Mouse (Mus musculus): ENCODE measurements at regions not wholly inside any gene's neighbourhood (a gene's known extent, or its start where the extent isn't known, plus 50 kb on each side); places are given as distances from the start of the nearest gene placed in this dataset.

- Histone ChIP-seq H3K9me3 (ENCODE audit: low read depth, low read length) (no peaks in the 10 kb centered on the region), H3K9ac (no peak overlapping the region), H3K4me1 (ENCODE audit: insufficient read depth) (0 out of 2 replicates have a peak, but pooled peaks cover 3% of the 10 kb centered on the region), H3K27me3 (ENCODE audit: insufficient read depth, low read length) (no peaks in the 10 kb centered on the region), H3K4me2 (no peak overlapping the region), H3K27ac (ENCODE audit: low read depth) (no peak overlapping the region), H3K36me3 (ENCODE audit: insufficient read depth) (no peaks in the 10 kb centered on the region), H3K4me3 (ENCODE audit: low read depth, low read length) (no peak overlapping the region)
- ATAC-seq (ENCODE audit: insufficient read depth), result no peak
- no peak for TF ChIP-seq CTCF (IDR thresholded peaks at IDR 0.05; ENCODE audit: low read depth)
- no peak for DNase-seq
- 83% methylated on average over 2 of the region's 2 CpGs for WGBS
These were observed 88.8 kb upstream of the Gpc5 start for GRCm38 (mm10) chr14:115003223-115003622.

GRCm38 (mm10) chr14:115004733-115005405, 87.1 kb upstream of the Gpc5 start:
- ATAC-seq (ENCODE audit: insufficient read depth) (peak; percentile 91), DNase-seq (peak; percentile 74)
- H3K27me3 ChIP-seq (ENCODE audit: insufficient read depth, low read length), result no peaks in the 10 kb centered on the region
- no peak for TF ChIP-seq CTCF (IDR thresholded peaks at IDR 0.05; ENCODE audit: low read depth)
- no peaks in the 10 kb centered on the region for H3K36me3 ChIP-seq (ENCODE audit: insufficient read depth)
- H3K4me3 ChIP-seq (ENCODE audit: low read depth, low read length), result no peak overlapping the region
- H3K9me3 ChIP-seq (ENCODE audit: low read depth, low read length), result no peaks in the 10 kb centered on the region
- H3K4me1 ChIP-seq (ENCODE audit: insufficient read depth), result 0 out of 2 replicates have a peak, but pooled peaks cover 3% of the 10 kb centered on the region
- no peak overlapping the region for H3K4me2 ChIP-seq
- no peak overlapping the region for H3K9ac ChIP-seq
- H3K27ac ChIP-seq (ENCODE audit: low read depth), result no peak overlapping the region
- WGBS, result 35% methylated on average over 6 of the region's 6 CpGs

- no peak for TF ChIP-seq CTCF (IDR thresholded peaks at IDR 0.05; ENCODE audit: low read depth)
- ATAC-seq (ENCODE audit: insufficient read depth) (no peak), DNase-seq (no peak)
- no peaks in the 10 kb centered on the region for H3K4me1 ChIP-seq (ENCODE audit: insufficient read depth)
- H3K9ac ChIP-seq, result no peak overlapping the region
- no peak overlapping the region for H3K4me3 ChIP-seq (ENCODE audit: low read depth, low read length)
- WGBS, result 80% methylated on average over 3 of the region's 3 CpGs
- no peaks in the 10 kb centered on the region for H3K27me3 ChIP-seq (ENCODE audit: insufficient read depth, low read length)
- H3K9me3 ChIP-seq (ENCODE audit: low read depth, low read length), result no peaks in the 10 kb centered on the region
- no peak overlapping the region for H3K27ac ChIP-seq (ENCODE audit: low read depth)
- no peaks in the 10 kb centered on the region for H3K36me3 ChIP-seq (ENCODE audit: insufficient read depth)
- H3K4me2 ChIP-seq, result no peak overlapping the region
These were observed 81.1 kb upstream of the Gpc5 start for GRCm38 (mm10) chr14:115010877-115011276.

GRCm38 (mm10) chr14:115015299-115015698, 76.7 kb upstream of the Gpc5 start:
- WGBS, result 35% methylated on average over 5 of the region's 5 CpGs
- Histone ChIP-seq H3K27ac (ENCODE audit: low read depth) (no peak overlapping the region), H3K36me3 (ENCODE audit: insufficient read depth) (no peaks in the 10 kb centered on the region), H3K4me3 (ENCODE audit: low read depth, low read length) (no peak overlapping the region), H3K9ac (no peak overlapping the region), H3K27me3 (ENCODE audit: insufficient read depth, low read length) (no peaks in the 10 kb centered on the region), H3K4me2 (no peak overlapping the region), H3K4me1 (ENCODE audit: insufficient read depth) (no peaks in the 10 kb centered on the region), H3K9me3 (ENCODE audit: low read depth, low read length) (no peaks in the 10 kb centered on the region)
- peak; percentile 11; the same call in 1 of the 2 replicates for TF ChIP-seq CTCF (IDR thresholded peaks at IDR 0.05; ENCODE audit: low read depth)
- DNase-seq (no peak), ATAC-seq (ENCODE audit: insufficient read depth) (no peak)

- H3K9ac ChIP-seq, result no peak overlapping the region; the same call in 1 of the 2 replicates
- peak; percentile 95 for ATAC-seq (ENCODE audit: insufficient read depth)
- peak overlapping the region; percentile 32 for H3K4me3 ChIP-seq (ENCODE audit: low read depth, low read length)
- H3K4me1 ChIP-seq (ENCODE audit: insufficient read depth), result no peaks in the 10 kb centered on the region
- no peaks in the 10 kb centered on the region for H3K27me3 ChIP-seq (ENCODE audit: insufficient read depth, low read length)
- peak; percentile 85 for DNase-seq
- TF ChIP-seq CTCF (IDR thresholded peaks at IDR 0.05; ENCODE audit: low read depth), result peak; percentile 83
- no peaks in the 10 kb centered on the region for H3K9me3 ChIP-seq (ENCODE audit: low read depth, low read length)
- H3K4me2 ChIP-seq, result peak overlapping the region; percentile 64
- 17% methylated on average over 22 of the region's 22 CpGs for WGBS
- H3K36me3 ChIP-seq (ENCODE audit: insufficient read depth), result no peaks in the 10 kb centered on the region
- H3K27ac ChIP-seq (ENCODE audit: low read depth), result no peak overlapping the region
These were observed 74.4 kb upstream of the Gpc5 start for GRCm38 (mm10) chr14:115017410-115018153.

- Histone ChIP-seq H3K4me1 (ENCODE audit: insufficient read depth) (no peaks in the 10 kb centered on the region), H3K9ac (no peak overlapping the region), H3K27ac (ENCODE audit: low read depth) (no peak overlapping the region), H3K4me3 (ENCODE audit: low read depth, low read length) (no peak overlapping the region), H3K9me3 (ENCODE audit: low read depth, low read length) (no peaks in the 10 kb centered on the region), H3K36me3 (ENCODE audit: insufficient read depth) (no peaks in the 10 kb centered on the region), H3K27me3 (ENCODE audit: insufficient read depth, low read length) (no peaks in the 10 kb centered on the region), H3K4me2 (no peak overlapping the region)
- TF ChIP-seq CTCF (IDR thresholded peaks at IDR 0.05; ENCODE audit: low read depth), result no peak
- no peak for DNase-seq
- no peak for ATAC-seq (ENCODE audit: insufficient read depth)
- WGBS, result 82% methylated on average over 7 of the region's 7 CpGs
These were observed 64.0 kb upstream of the Gpc5 start for GRCm38 (mm10) chr14:115028011-115028410.

GRCm38 (mm10) chr14:115031734-115032133, 60.3 kb upstream of the Gpc5 start:
- no peaks in the 10 kb centered on the region for H3K36me3 ChIP-seq (ENCODE audit: insufficient read depth)
- ATAC-seq (ENCODE audit: insufficient read depth) (no peak), DNase-seq (peak; percentile 51)
- TF ChIP-seq CTCF (IDR thresholded peaks at IDR 0.05; ENCODE audit: low read depth), result no peak
- H3K27me3 ChIP-seq (ENCODE audit: insufficient read depth, low read length), result no peaks in the 10 kb centered on the region
- 29% methylated on average over 4 of the region's 4 CpGs for WGBS
- no peaks in the 10 kb centered on the region for H3K4me1 ChIP-seq (ENCODE audit: insufficient read depth)
- H3K4me3 ChIP-seq (ENCODE audit: low read depth, low read length), result no peak overlapping the region
- H3K4me2 ChIP-seq, result no peak overlapping the region
- no peaks in the 10 kb centered on the region for H3K9me3 ChIP-seq (ENCODE audit: low read depth, low read length)
- no peak overlapping the region for H3K27ac ChIP-seq (ENCODE audit: low read depth)
- no peak overlapping the region for H3K9ac ChIP-seq
